Mouse (Mus musculus) cerebellum, postnatal 10 days (tissue): Measurements from ENCODE around the gene 4930430A15Rik.

Experiments used
- DNase-seq, 2 experiments: peaks; one replicate each; pipeline ENCODE4 v3.0.0; 2021; ENCODE audit warnings: mixed read lengths in 2 of 2

4930430A15Rik gene

GRCm38 (mm10) chr2:111229502-111229901 is at the start of gene 4930430A15Rik:
Gene 4930430A15Rik, minus strand, starts transcription at chr2:111229602.
- no peak for DNase-seq

- DNase-seq, result no peak
These were observed 44.6 kb upstream of the 4930430A15Rik start, which contains the start of gene Olfr1277 for GRCm38 (mm10) chr2:111274006-111274405. Gene Olfr1277, minus strand, starts transcription at chr2:111274106.

- DNase-seq, result no peak
These were observed 24.8 kb upstream of the 4930430A15Rik start, which contains the start of gene Olfr1276 for GRCm38 (mm10) chr2:111254216-111254615. Gene Olfr1276, plus strand, starts transcription at chr2:111254516.

GRCm38 (mm10) chr2:111235186-111235585 is 5.8 kb upstream of the 4930430A15Rik start, which contains the start of gene Olfr1275:
Gene Olfr1275, minus strand, starts transcription at chr2:111235286.
- DNase-seq, result no peak

- no peak for DNase-seq
These were observed 47.3 kb downstream of the 4930430A15Rik start for GRCm38 (mm10) chr2:111182068-111182467.

GRCm38 (mm10) chr2:111152836-111153235 is 76.6 kb downstream of the 4930430A15Rik start, which contains the start of gene Gm15130:
Gene Gm15130, minus strand, starts transcription at chr2:111152936.
- DNase-seq, result no peak

- no peak for DNase-seq
These were observed 93.7 kb downstream of the 4930430A15Rik start for GRCm38 (mm10) chr2:111135739-111136138.
